Mouse (Mus musculus): Measurements from ENCODE around the gene Cysrt1. TPM values are rescaled to one million over a fixed set of nuclear protein-coding genes. Genes with fewer than 3 reads are reported as not detected.
A peak's percentile ranks its signal among the peaks of the same experiment; 100 is the strongest.
"Not testable (repeated sequence)": the region's sequence is repeated elsewhere in the genome, so short reads cannot be mapped to it uniquely, and the experiment has no call there.

Gene Cysrt1
- polyA plus RNA-seq, 1 experiment from 2014 or later: 0.30 TPM

DNA sequence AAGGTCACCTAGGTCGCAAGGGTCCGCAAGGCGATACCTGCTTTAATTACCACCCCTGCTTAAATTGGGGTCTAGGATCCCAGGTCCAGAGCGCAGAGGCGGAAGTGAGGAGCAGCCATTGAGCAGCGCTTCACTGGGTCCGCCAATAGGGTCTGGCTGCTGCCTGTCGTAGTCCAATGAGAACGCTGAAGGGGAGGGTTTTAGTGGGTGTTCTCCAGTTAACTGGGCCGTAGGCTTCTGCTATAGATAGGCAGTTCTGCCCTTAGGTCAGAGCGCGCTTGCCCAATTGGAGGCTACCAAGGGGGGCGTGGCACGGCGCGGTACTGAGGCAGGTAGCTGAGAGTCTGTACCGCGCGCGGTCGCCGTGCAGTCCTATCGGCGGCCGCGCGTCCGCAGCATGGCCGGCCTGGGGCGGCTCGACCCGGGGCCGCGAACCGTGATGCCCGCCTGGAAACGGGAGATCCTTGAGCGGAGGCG lies 20.1 kb upstream of the Cysrt1 start, which contains the start of gene Tprn:
Gene Tprn, plus strand, starts transcription at position 328 of the 477 bp plus-strand sequence.
- peak; percentile 88 for DNase-seq (ENCODE audit: low spot score)
- Histone ChIP-seq H3K9me3 (ENCODE audit: control insufficient read depth, low read length) (no peaks in the 10 kb centered on the region), H3K4me1 (replicated peaks; ENCODE audit: control insufficient read depth, insufficient read depth, low read length) (peaks cover 20% of the 10 kb centered on the region), H3K4me2 (ENCODE audit: low read length) (peak within 1 kb of the TSS; percentile 76), H3K27me3 (replicated peaks; ENCODE audit: control insufficient read depth, insufficient read depth, low read length) (peaks cover 10% of the 10 kb centered on the region; the same call in 1 of the 2 replicates), H3K36me3 (ENCODE audit: control insufficient read depth, insufficient read depth, low read length) (no peaks in the 10 kb centered on the region), H3K4me3 (ENCODE audit: low read depth, low read length) (peak within 1 kb of the TSS; percentile 83), H3K27ac (ENCODE audit: low read depth) (0 out of 2 replicates have a peak within 1 kb of the TSS, but pooled peaks have one; percentile 9), H3K9ac (ENCODE audit: low read length) (peak within 1 kb of the TSS; percentile 46)
- peak; percentile 98 for ATAC-seq (replicated peaks; ENCODE audit: low FRiP score, low TSS enrichment, low read depth)
- under 1% methylated on average over 39 of the region's 39 CpGs for WGBS

DNA sequence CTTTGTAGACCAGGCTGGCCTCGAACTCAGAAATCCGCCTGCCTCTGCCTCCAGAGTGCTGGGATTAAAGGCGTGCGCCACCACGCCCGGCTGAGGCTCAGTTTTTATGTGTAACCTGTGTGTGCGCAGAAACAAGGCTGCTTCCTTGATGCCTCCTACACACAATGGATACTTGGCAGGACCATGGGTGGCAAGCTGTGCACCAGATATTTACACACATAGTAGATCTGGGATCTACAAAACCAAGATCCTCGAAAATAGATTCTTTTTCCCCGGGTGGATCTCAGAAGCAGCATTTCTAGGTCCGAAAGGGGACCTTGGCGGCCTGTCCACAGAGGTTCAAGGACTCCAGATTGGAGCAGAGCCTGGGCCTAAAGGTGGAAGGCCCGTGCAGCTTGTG lies 19.6 kb upstream of the Cysrt1 start:
- WGBS: 48% methylated on average over 12 of the region's 12 CpGs
- Histone ChIP-seq H3K9me3 (ENCODE audit: control insufficient read depth, low read length) (no peaks in the 10 kb centered on the region), H3K4me3 (ENCODE audit: low read depth, low read length) (peak overlapping the region; percentile 83), H3K36me3 (ENCODE audit: control insufficient read depth, insufficient read depth, low read length) (no peaks in the 10 kb centered on the region), H3K4me1 (replicated peaks; ENCODE audit: control insufficient read depth, insufficient read depth, low read length) (peaks cover 19% of the 10 kb centered on the region), H3K27ac (ENCODE audit: low read depth) (0 out of 2 replicates have a peak overlapping the region, but pooled peaks have one; percentile 9), H3K9ac (ENCODE audit: low read length) (no peak overlapping the region), H3K4me2 (ENCODE audit: low read length) (peak overlapping the region; percentile 76), H3K27me3 (replicated peaks; ENCODE audit: control insufficient read depth, insufficient read depth, low read length) (peaks cover 10% of the 10 kb centered on the region; the same call in 1 of the 2 replicates)
- DNase-seq (ENCODE audit: low spot score) (no peak), ATAC-seq (replicated peaks; ENCODE audit: low FRiP score, low TSS enrichment, low read depth) (no peak)

DNA sequence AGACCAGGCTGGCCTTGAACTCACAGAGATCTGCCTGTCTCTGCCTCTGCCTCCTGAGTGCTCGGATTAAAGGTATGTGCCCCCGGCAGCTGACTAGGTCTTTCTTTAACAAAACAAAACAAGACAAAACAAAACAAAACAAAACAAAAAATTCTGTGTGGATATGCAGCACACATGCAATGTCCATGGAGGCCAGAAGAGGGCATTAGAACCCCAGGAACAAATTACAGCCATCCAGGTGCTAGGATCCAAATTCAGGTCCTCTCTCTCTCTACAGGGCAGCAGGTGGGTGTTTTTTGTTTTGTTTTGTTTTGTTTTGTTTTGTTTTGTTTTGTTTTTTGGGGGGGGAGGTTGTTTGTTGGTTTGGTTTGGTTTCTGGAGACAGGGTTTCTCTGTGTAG lies 16.6 kb upstream of the Cysrt1 start:
- DNase-seq (ENCODE audit: low spot score): no peak
- Histone ChIP-seq H3K4me2 (ENCODE audit: low read length) (no peak overlapping the region), H3K36me3 (ENCODE audit: control insufficient read depth, insufficient read depth, low read length) (no peaks in the 10 kb centered on the region), H3K9me3 (ENCODE audit: control insufficient read depth, low read length) (no peaks in the 10 kb centered on the region), H3K27me3 (replicated peaks; ENCODE audit: control insufficient read depth, insufficient read depth, low read length) (peaks cover 5% of the 10 kb centered on the region; the same call in 1 of the 2 replicates), H3K9ac (ENCODE audit: low read length) (no peak overlapping the region), H3K27ac (ENCODE audit: low read depth) (no peak overlapping the region), H3K4me3 (ENCODE audit: low read depth, low read length) (no peak overlapping the region), H3K4me1 (replicated peaks; ENCODE audit: control insufficient read depth, insufficient read depth, low read length) (peaks cover 16% of the 10 kb centered on the region)
- WGBS: 69% methylated on average over 2 of the region's 2 CpGs
- no peak for ATAC-seq (replicated peaks; ENCODE audit: low FRiP score, low TSS enrichment, low read depth)

DNA sequence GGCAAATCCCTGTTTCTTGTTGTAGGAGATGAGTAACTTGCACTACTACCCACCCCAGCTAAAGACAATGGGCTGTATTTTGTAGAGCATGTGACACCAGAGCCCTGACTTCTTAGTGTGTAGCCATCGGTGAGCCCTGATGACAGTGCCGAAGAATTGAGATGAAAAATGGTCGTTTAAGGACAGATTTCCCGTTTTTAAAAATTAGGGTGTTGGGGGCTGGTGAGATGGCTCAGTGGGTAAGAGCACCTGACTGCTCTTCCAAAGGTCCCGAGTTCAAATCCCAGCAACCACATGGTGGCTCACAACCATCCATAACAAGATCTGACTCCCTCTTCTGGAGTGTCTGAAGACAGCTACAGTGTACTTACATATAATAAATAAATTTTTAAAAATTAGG lies 15.0 kb upstream of the Cysrt1 start:
- not testable (repeated sequence) for H3K36me3 ChIP-seq (ENCODE audit: control insufficient read depth, insufficient read depth, low read length); H3K27me3 ChIP-seq (replicated peaks; ENCODE audit: control insufficient read depth, insufficient read depth, low read length); DNase-seq (ENCODE audit: low spot score); H3K4me2 ChIP-seq (ENCODE audit: low read length); H3K9me3 ChIP-seq (ENCODE audit: control insufficient read depth, low read length); H3K4me3 ChIP-seq (ENCODE audit: low read depth, low read length); H3K27ac ChIP-seq (ENCODE audit: low read depth); ATAC-seq (replicated peaks; ENCODE audit: low FRiP score, low TSS enrichment, low read depth); H3K9ac ChIP-seq (ENCODE audit: low read length)
- 86% methylated on average over 5 of the region's 5 CpGs for WGBS
- H3K4me1 ChIP-seq (replicated peaks; ENCODE audit: control insufficient read depth, insufficient read depth, low read length): peaks cover 11% of the 10 kb centered on the region

DNA sequence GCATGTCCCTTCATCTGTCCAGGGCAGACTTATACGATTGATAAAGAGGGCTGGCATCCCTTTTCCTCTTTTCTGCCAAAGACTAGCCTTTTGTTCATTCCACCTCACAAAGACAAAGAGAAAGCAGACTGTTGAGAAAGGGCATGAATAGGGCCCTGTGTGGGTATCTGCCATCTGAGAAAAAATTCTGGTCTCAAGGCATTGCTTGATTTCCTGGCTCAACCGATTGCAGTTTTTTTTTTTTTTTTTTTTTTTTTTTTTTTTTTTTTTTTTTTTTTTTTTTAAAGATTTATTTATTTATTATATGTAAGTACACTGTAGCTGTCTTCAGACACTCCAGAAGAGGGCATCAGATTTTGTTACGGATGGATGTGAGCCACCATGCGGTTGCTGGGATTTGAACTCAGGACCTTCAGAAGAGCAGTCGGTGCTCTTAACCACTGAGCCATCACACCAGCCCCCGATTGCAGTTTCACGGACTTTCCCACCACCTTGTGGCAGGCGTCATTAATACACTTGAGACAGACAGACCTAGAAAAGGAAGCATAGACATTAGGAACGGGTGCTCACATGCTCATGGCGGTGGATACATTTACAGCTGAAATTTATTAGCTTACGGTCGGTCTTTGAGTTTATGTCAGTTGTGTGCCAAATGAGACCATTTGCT lies 14.3 kb upstream of the Cysrt1 start:
- H3K27ac ChIP-seq (ENCODE audit: low read depth); H3K36me3 ChIP-seq (ENCODE audit: control insufficient read depth, insufficient read depth, low read length); ATAC-seq (replicated peaks; ENCODE audit: low FRiP score, low TSS enrichment, low read depth); DNase-seq (ENCODE audit: low spot score); H3K27me3 ChIP-seq (replicated peaks; ENCODE audit: control insufficient read depth, insufficient read depth, low read length); H3K9me3 ChIP-seq (ENCODE audit: control insufficient read depth, low read length): not testable (repeated sequence)
- Histone ChIP-seq H3K4me1 (replicated peaks; ENCODE audit: control insufficient read depth, insufficient read depth, low read length) (peaks cover 11% of the 10 kb centered on the region), H3K4me3 (ENCODE audit: low read depth, low read length) (peak overlapping the region; percentile 81), H3K4me2 (ENCODE audit: low read length) (peak overlapping the region; percentile 82), H3K9ac (ENCODE audit: low read length) (peak overlapping the region; percentile 81; the same call in 1 of the 2 replicates)
- WGBS: 60% methylated on average over 10 of the region's 12 CpGs

DNA sequence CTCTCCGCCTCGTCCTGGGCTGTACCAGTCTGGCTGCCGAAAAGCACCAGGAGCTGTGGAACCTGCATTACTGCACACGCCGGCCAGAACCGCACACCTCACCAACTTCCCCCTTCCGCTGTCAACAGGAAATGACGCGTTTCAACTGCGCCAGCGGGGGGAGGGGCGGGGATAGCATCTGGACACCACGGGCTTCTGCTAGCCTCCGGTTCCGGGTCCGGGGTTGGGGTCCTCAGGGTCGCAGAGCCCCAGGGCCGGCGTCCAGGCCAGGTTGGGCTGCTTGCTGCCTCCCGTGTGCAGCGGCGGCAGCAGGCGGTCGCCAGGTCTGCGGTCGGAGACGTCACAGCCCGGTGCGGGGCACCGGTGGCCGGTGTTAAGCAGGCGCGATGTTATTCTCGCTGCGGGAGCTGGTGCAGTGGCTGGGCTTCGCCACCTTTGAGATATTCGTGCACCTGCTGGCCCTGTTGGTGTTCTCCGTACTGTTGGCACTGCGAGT lies 13.1 kb upstream of the Cysrt1 start, which contains the start of gene Tmem203:
Gene Tmem203, plus strand, starts transcription at position 156 of the 496 bp plus-strand sequence.
- H3K4me3 ChIP-seq (ENCODE audit: low read depth, low read length): peak within 1 kb of the TSS; percentile 81
- no peaks in the 10 kb centered on the region for H3K9me3 ChIP-seq (ENCODE audit: control insufficient read depth, low read length)
- WGBS: under 1% methylated on average over 39 of the region's 39 CpGs
- H3K4me2 ChIP-seq (ENCODE audit: low read length): peak within 1 kb of the TSS; percentile 82
- peaks cover 11% of the 10 kb centered on the region for H3K4me1 ChIP-seq (replicated peaks; ENCODE audit: control insufficient read depth, insufficient read depth, low read length)
- no peaks in the 10 kb centered on the region for H3K27me3 ChIP-seq (replicated peaks; ENCODE audit: control insufficient read depth, insufficient read depth, low read length)
- peak within 1 kb of the TSS; percentile 81 for H3K9ac ChIP-seq (ENCODE audit: low read length)
- peak; percentile 89 for ATAC-seq (replicated peaks; ENCODE audit: low FRiP score, low TSS enrichment, low read depth)
- peaks cover 10% of the 10 kb centered on the region; the same call in 1 of the 2 replicates for H3K36me3 ChIP-seq (ENCODE audit: control insufficient read depth, insufficient read depth, low read length)
- DNase-seq (ENCODE audit: low spot score): peak; percentile 99
- H3K27ac ChIP-seq (ENCODE audit: low read depth): peak within 1 kb of the TSS; percentile 83

DNA sequence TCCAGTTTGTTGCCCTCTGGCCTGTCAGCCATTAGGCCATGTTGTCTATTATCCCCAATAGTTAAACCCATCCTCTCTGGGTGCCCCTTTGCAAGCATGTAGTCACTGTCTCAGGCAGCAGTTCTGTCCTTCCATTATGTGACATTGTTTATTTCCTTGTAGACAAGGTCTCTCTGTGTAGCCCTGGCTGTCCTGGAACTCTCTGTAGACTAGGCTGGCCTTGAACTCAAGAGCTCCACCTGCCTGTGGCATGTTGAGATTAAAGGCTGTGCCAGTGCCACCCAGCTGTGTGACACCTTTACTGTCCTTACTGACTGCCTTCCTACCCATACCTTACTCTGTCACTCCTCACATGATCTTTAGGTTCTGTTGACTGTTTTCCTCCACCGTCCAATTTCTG lies 10.1 kb upstream of the Cysrt1 start:
- Histone ChIP-seq H3K9me3 (ENCODE audit: control insufficient read depth, low read length) (no peaks in the 10 kb centered on the region), H3K36me3 (ENCODE audit: control insufficient read depth, insufficient read depth, low read length) (peaks cover 33% of the 10 kb centered on the region), H3K4me3 (ENCODE audit: low read depth, low read length) (no peak overlapping the region), H3K27me3 (replicated peaks; ENCODE audit: control insufficient read depth, insufficient read depth, low read length) (no peaks in the 10 kb centered on the region), H3K27ac (ENCODE audit: low read depth) (no peak overlapping the region), H3K9ac (ENCODE audit: low read length) (no peak overlapping the region), H3K4me1 (replicated peaks; ENCODE audit: control insufficient read depth, insufficient read depth, low read length) (peaks cover 11% of the 10 kb centered on the region), H3K4me2 (ENCODE audit: low read length) (no peak overlapping the region)
- no peak for DNase-seq (ENCODE audit: low spot score)
- 91% methylated on average over 1 of the region's 1 CpGs for WGBS
- no peak for ATAC-seq (replicated peaks; ENCODE audit: low FRiP score, low TSS enrichment, low read depth)

DNA sequence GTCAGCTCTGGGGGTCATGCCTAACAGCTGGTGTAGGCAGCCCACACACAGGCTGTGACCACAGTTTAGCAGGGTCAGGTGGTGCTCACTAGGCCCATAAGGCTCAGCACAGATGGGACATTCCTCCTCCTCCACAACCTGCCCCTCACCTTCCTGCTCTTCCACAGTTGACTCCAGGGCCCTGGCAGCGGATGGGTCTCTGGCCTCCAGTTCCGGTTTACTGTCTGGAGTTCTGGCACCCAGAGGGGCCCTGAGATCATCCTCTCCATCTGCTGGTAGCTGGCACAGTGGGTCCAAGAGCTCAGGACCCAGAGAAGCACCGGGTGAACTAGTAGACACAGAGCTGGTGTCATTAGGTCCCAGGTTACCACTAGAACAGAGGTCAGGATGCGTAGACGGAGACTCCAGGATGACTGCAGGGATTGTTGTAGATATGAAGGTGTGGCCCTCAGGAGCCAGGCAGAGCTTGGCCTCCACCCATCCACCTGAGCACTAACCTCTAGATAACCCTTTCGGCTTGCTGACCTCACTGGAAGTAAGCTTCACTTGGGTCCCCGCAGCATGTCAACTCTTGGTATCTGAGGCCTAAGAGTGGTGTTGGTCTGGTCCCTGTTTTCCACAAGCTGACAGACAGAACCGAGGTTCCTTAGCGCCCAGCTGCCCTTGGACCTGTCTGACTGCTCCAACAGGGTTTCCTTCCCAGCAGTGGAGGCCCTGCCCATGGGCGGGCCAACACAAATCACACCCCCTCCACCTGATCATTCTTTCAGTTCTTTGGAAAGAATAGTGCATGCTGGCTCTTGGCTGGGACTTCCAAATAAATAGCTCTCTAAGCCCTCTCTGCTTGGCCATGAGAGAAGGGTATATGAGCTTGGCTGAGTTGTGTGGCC lies 4.2 kb upstream of the Cysrt1 start, which contains the start of gene AL732309.1:
Gene AL732309.1, minus strand, starts transcription at position 681 of the 890 bp plus-strand sequence.
- ATAC-seq (replicated peaks; ENCODE audit: low FRiP score, low TSS enrichment, low read depth) (no peak), DNase-seq (ENCODE audit: low spot score) (no peak)
- Histone ChIP-seq H3K4me2 (ENCODE audit: low read length) (no peak within 1 kb of the TSS), H3K9me3 (ENCODE audit: control insufficient read depth, low read length) (no peaks in the 10 kb centered on the region), H3K27me3 (replicated peaks; ENCODE audit: control insufficient read depth, insufficient read depth, low read length) (peaks cover 17% of the 10 kb centered on the region), H3K4me3 (ENCODE audit: low read depth, low read length) (no peak within 1 kb of the TSS), H3K9ac (ENCODE audit: low read length) (no peak within 1 kb of the TSS), H3K36me3 (ENCODE audit: control insufficient read depth, insufficient read depth, low read length) (peaks cover 34% of the 10 kb centered on the region), H3K4me1 (replicated peaks; ENCODE audit: control insufficient read depth, insufficient read depth, low read length) (no peaks in the 10 kb centered on the region; the same call in 1 of the 2 replicates), H3K27ac (ENCODE audit: low read depth) (no peak within 1 kb of the TSS)
- WGBS: 85% methylated on average over 10 of the region's 10 CpGs

Data from intestine, embryonic 14.5 days (tissue).